Mouse (Mus musculus) lung, adult 2 months (tissue): Measurements from ENCODE around the gene Zfp37.

ENCODE experiments used
- CTCF ChIP-seq: fragments of 200-500 bp; IDR thresholded peaks from 2 replicates; pipeline ENCODE4 v1.5.1; 2011; ENCODE audit warnings: mild to moderate bottlenecking, low read length, control low read depth; ENCODE audit not compliant: insufficient read depth
- POLR2A ChIP-seq: fragments of 200-500 bp; IDR thresholded peaks from 2 replicates; pipeline ENCODE4 v1.6.1; 2011; ENCODE audit warnings: low read depth, mild to moderate bottlenecking, control low read depth, low read length, borderline replicate concordance; ENCODE audit errors: extremely low read depth

DNA sequence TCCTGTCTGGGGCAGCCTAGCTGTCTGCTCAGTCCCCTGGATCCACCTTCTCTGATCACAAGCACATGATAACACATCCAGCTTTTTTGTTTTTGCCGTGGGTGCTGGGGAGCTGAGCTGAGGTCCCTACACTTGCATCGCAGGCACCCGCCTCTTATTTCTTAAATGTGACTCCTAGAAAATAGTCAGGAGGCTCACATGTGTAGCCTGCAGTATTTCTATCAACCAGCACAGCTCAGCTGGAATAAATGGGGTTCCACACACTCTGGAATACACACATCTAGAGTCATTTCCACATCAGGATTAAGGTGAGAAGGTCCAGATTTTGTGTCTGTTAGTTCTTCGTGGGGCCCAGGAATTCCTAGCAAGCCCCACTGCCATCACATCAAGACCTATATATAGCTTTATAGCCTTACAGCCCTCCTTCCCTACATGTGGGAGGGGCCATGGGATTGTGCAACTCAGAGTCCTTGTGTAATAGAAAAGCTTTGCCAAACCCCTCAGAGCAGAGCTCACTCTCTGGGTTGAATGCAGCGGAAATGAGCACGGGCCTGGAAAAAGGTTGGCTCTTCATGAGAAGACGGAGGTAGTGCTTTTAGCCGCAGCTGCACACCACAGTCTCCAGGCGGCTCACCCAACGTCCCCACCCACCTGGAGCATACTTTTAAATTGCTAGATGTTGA, 34.4 kb upstream of the Zfp37 start:
- TF ChIP-seq CTCF (no peak), POLR2A (no peak)
